Mouse (Mus musculus): ENCODE measurements around the gene Ctdsp2. TPM values are rescaled to one million over a fixed set of nuclear protein-coding genes. Genes with fewer than 3 reads are reported as not detected.

The Ctdsp2 gene
- polyA plus RNA-seq, 1 experiment: 118 TPM

DNA sequence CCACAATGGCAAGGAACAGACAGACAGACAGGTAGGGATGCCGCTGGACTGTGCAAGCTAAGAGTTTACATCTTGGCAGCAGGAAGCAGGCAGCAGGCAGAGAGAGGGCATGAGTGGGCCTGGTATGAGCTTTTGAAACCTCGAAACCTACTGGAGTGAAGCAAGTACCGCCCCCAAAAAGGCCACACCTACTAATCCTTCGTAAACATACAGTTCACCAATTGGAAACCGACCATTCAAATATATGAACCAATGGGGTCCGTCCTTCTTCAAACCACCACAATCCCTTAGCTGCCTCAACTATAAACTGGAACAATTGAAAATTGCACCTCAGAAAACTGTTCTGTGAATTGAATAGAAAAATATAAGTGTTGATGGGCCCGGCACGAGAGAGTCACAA lies 14.7 kb upstream of the Ctdsp2 start:
- TF ChIP-seq POLR2A (IDR thresholded peaks at IDR 0.05; ENCODE audit: low read depth, low read length) (no peak), CTCF (conservative IDR thresholded peaks at IDR 0.05; ENCODE audit: insufficient read depth, insufficient read length, low read depth, low read length) (no peak)
- Histone ChIP-seq H3K27me3 (replicated peaks; ENCODE audit: control insufficient read depth, insufficient read depth, low read length) (no peaks in the 10 kb centered on the region), H3K36me3 (ENCODE audit: control insufficient read depth, insufficient read depth, low read length) (no peaks in the 10 kb centered on the region), H3K4me1 (ENCODE audit: control insufficient read depth, insufficient read depth, low read length) (peaks cover 14% of the 10 kb centered on the region; the same call in 1 of the 2 replicates), H3K27ac (ENCODE audit: insufficient read depth, low read depth, low read length) (peak overlapping the region; percentile 8; the same call in 1 of the 2 replicates), H3K4me3 (ENCODE audit: insufficient read depth, low read depth, low read length) (no peak overlapping the region)
- WGBS: 90% methylated on average over 8 of the region's 8 CpGs
- no peak for DNase-seq

DNA sequence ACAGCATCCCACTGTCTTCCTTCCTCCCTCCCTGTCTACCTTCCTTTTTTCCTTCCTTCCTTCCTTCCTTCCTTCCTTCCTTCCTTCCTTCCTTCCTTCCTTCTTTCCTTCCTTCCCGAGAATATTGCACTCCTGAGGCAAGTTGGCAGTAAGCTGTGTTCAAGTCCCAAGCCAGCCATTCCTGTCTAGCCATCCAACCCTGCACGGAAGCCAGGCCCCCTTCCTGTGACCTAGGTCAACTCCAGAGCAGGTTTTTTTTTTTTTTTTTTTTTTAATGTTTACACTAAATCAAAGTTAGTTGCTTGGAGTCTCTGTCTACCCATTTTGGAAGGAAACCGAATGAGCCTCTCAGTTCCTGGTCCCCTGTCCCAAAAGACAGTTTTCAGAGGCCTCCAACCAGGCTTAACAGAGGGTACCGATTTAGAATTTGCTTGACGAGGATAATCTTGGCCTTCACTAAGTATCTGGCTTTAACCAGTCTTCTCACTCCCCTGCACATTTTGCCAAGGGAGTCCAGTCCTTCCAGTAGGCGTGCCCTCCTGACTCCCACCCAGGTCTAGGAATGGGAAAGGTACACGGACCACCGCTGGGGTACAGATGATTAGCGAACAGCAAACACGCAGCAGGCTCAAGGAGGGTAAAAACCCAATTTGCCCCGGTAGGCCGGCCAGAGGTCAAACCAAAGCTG lies 7.0 kb upstream of the Ctdsp2 start:
- DNase-seq: no peak
- no peaks in the 10 kb centered on the region for H3K27me3 ChIP-seq (replicated peaks; ENCODE audit: control insufficient read depth, insufficient read depth, low read length)
- TF ChIP-seq CTCF (conservative IDR thresholded peaks at IDR 0.05; ENCODE audit: insufficient read depth, insufficient read length, low read depth, low read length) (no peak), POLR2A (IDR thresholded peaks at IDR 0.05; ENCODE audit: low read depth, low read length) (no peak)
- H3K4me1 ChIP-seq (ENCODE audit: control insufficient read depth, insufficient read depth, low read length): peaks cover 13% of the 10 kb centered on the region; the same call in 1 of the 2 replicates
- H3K27ac ChIP-seq (ENCODE audit: insufficient read depth, low read depth, low read length): peak overlapping the region; percentile 87; the same call in 1 of the 2 replicates
- H3K36me3 ChIP-seq (ENCODE audit: control insufficient read depth, insufficient read depth, low read length): no peaks in the 10 kb centered on the region
- no peak overlapping the region for H3K4me3 ChIP-seq (ENCODE audit: insufficient read depth, low read depth, low read length)
- 27% methylated on average over 12 of the region's 12 CpGs for WGBS

DNA sequence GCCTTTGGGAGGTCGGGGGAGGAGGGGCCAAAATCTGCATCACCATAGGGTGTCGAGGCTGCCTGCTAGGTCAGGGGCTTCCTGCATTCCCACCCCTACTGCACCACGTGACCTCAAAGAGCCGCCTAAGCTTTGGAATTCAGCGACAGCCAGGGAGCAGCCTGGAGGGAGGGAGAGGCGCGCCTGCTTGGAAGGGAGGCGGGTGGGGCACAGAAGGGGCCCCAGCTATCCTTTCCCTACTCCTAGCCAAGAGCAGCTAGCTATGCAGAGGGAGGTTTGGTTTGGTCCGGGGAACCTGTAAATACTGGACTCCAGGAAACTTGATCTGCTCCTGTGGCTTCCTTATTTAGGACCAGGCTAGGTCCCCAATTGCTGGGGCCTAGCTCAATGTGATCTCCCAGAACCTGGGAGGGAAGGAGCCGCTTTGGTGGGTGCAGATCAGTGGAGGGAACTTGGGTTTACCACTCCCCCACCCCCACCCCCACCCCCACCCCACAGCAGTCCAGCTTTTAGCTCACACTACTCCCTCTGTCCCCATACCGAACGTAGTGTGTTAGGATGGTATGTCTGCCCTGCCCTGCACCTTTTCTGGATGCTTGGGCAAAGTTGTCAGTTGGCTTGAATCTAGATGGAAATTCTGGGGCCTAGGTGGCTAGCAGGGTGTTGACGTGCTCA lies 6.3 kb upstream of the Ctdsp2 start:
- Histone ChIP-seq H3K36me3 (ENCODE audit: control insufficient read depth, insufficient read depth, low read length) (no peaks in the 10 kb centered on the region), H3K4me1 (ENCODE audit: control insufficient read depth, insufficient read depth, low read length) (peaks cover 14% of the 10 kb centered on the region; the same call in 1 of the 2 replicates), H3K27ac (ENCODE audit: insufficient read depth, low read depth, low read length) (peak overlapping the region; percentile 87; the same call in 1 of the 2 replicates), H3K27me3 (replicated peaks; ENCODE audit: control insufficient read depth, insufficient read depth, low read length) (no peaks in the 10 kb centered on the region), H3K4me3 (ENCODE audit: insufficient read depth, low read depth, low read length) (no peak overlapping the region)
- DNase-seq: peak; percentile 76
- WGBS: 45% methylated on average over 13 of the region's 13 CpGs
- TF ChIP-seq POLR2A (IDR thresholded peaks at IDR 0.05; ENCODE audit: low read depth, low read length) (no peak), CTCF (conservative IDR thresholded peaks at IDR 0.05; ENCODE audit: insufficient read depth, insufficient read length, low read depth, low read length) (no peak)

DNA sequence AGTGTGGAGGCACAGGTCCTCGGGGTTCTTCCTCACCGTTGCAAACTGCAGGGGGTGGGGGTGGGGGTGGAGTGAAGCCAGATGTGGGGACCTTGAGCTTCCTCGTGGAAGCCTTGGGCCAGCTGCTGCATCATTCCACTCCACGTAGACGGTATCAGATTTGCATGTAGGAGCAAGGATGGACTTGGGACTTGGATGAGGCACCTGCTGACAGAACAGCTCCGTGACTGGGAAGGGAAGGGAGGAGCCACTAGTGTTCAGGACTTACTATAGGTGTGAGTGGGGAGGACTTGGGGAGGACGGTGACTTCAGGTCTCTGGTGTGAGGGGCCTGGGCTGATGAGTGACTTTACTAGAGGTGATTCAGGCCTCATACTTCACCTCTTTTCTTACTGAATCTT lies 5.5 kb upstream of the Ctdsp2 start:
- 30% methylated on average over 7 of the region's 7 CpGs for WGBS
- H3K4me3 ChIP-seq (ENCODE audit: insufficient read depth, low read depth, low read length): no peak overlapping the region
- H3K4me1 ChIP-seq (ENCODE audit: control insufficient read depth, insufficient read depth, low read length): peaks cover 20% of the 10 kb centered on the region; the same call in 1 of the 2 replicates
- TF ChIP-seq POLR2A (IDR thresholded peaks at IDR 0.05; ENCODE audit: low read depth, low read length) (no peak), CTCF (conservative IDR thresholded peaks at IDR 0.05; ENCODE audit: insufficient read depth, insufficient read length, low read depth, low read length) (no peak)
- no peak overlapping the region for H3K27ac ChIP-seq (ENCODE audit: insufficient read depth, low read depth, low read length)
- no peaks in the 10 kb centered on the region for H3K27me3 ChIP-seq (replicated peaks; ENCODE audit: control insufficient read depth, insufficient read depth, low read length)
- DNase-seq: no peak
- no peaks in the 10 kb centered on the region for H3K36me3 ChIP-seq (ENCODE audit: control insufficient read depth, insufficient read depth, low read length)

DNA sequence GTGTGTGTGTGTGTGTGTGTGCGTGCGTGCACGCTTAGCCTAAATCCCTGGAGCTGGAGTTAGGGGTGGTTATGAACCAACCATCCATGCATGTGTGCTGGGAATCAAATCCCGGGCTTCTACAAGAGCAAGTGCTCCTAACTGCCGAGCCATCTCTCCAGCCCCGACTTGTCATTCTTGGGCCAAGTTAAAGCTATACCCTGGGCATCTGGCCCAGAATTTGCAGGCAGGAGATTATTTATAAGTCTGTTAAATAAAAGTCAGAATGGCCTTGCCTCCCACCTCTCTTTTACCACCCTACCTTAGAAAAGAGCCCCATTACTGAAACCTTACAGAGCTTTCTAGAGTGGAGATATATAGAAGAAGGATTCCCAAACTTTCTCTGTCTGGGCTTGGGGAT lies 2.8 kb upstream of the Ctdsp2 start:
- 72% methylated on average over 6 of the region's 6 CpGs for WGBS
- TF ChIP-seq CTCF (conservative IDR thresholded peaks at IDR 0.05; ENCODE audit: insufficient read depth, insufficient read length, low read depth, low read length): no peak
- no peak for TF ChIP-seq POLR2A (IDR thresholded peaks at IDR 0.05; ENCODE audit: low read depth, low read length)
- Histone ChIP-seq H3K36me3 (ENCODE audit: control insufficient read depth, insufficient read depth, low read length) (no peaks in the 10 kb centered on the region), H3K27ac (ENCODE audit: insufficient read depth, low read depth, low read length) (no peak overlapping the region), H3K4me3 (ENCODE audit: insufficient read depth, low read depth, low read length) (no peak overlapping the region), H3K27me3 (replicated peaks; ENCODE audit: control insufficient read depth, insufficient read depth, low read length) (no peaks in the 10 kb centered on the region), H3K4me1 (ENCODE audit: control insufficient read depth, insufficient read depth, low read length) (peaks cover 20% of the 10 kb centered on the region; the same call in 1 of the 2 replicates)
- no peak for DNase-seq

- DNase-seq: peak; percentile 86
- Histone ChIP-seq H3K4me1 (ENCODE audit: control insufficient read depth, insufficient read depth, low read length) (peaks cover 21% of the 10 kb centered on the region), H3K36me3 (ENCODE audit: control insufficient read depth, insufficient read depth, low read length) (no peaks in the 10 kb centered on the region), H3K27me3 (replicated peaks; ENCODE audit: control insufficient read depth, insufficient read depth, low read length) (no peaks in the 10 kb centered on the region), H3K27ac (ENCODE audit: insufficient read depth, low read depth, low read length) (no peak overlapping the region), H3K4me3 (ENCODE audit: insufficient read depth, low read depth, low read length) (no peak overlapping the region)
- 42% methylated on average over 4 of the region's 4 CpGs for WGBS
- TF ChIP-seq POLR2A (IDR thresholded peaks at IDR 0.05; ENCODE audit: low read depth, low read length) (no peak), CTCF (conservative IDR thresholded peaks at IDR 0.05; ENCODE audit: insufficient read depth, insufficient read length, low read depth, low read length) (no peak)
Observed at GRCm38 (mm10) chr10:126977076-126977475, 1.4 kb upstream of the Ctdsp2 start.

GRCm38 (mm10) chr10:126979121-126979635 lies 661 bp downstream of the Ctdsp2 start:
- TF ChIP-seq POLR2A (IDR thresholded peaks at IDR 0.05; ENCODE audit: low read depth, low read length): no peak
- no peak for TF ChIP-seq CTCF (conservative IDR thresholded peaks at IDR 0.05; ENCODE audit: insufficient read depth, insufficient read length, low read depth, low read length)
- Histone ChIP-seq H3K4me1 (ENCODE audit: control insufficient read depth, insufficient read depth, low read length) (peaks cover 40% of the 10 kb centered on the region), H3K27ac (ENCODE audit: insufficient read depth, low read depth, low read length) (peak overlapping the region; percentile 99), H3K27me3 (replicated peaks; ENCODE audit: control insufficient read depth, insufficient read depth, low read length) (no peaks in the 10 kb centered on the region), H3K4me3 (ENCODE audit: insufficient read depth, low read depth, low read length) (peak overlapping the region; percentile 96), H3K36me3 (ENCODE audit: control insufficient read depth, insufficient read depth, low read length) (no peaks in the 10 kb centered on the region)
- 1% methylated on average over 58 of the region's 62 CpGs for WGBS
- peak; percentile 74 for DNase-seq
